Mouse (Mus musculus): ENCODE results near the gene Gm10188. TPM values are rescaled to one million over a fixed set of nuclear protein-coding genes. Genes with fewer than 3 reads are reported as not detected.

Gene Gm10188
- total and polyA plus RNA-seq, 2 experiments from 2014 or later, result 0.28 TPM; not detected in 1

DNA sequence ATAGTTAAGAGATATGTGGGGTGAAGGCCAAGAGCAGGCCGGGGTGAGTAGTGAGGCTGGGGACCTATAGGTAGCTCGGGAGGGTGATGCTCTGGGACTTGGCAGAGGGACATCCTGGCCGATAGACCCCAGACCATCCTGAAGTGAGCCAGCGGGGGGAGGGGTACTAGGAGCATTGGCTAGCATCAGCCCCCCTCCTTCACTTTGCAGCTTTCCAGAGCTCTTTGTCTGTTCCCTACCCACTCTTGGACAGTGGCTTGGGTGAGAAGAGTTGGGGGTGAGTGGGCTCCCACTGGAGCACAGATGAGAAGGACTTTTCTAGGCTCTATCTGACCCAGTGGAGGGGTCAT, 28.1 kb downstream of the Gm10188 start:
- DNase-seq (ENCODE audit: low spot score) (no peak), ATAC-seq (no peak)
- TF ChIP-seq CTCF (IDR thresholded peaks at IDR 0.05; ENCODE audit: low read depth), result no peak
- 30% methylated on average over 4 of the region's 4 CpGs for WGBS
- Histone ChIP-seq H3K4me2 (ENCODE audit: low read depth, low read length) (peak overlapping the region; percentile 53), H3K9me3 (ENCODE audit: low read length) (no peaks in the 10 kb centered on the region), H3K27me3 (ENCODE audit: insufficient read depth, low read length) (no peaks in the 10 kb centered on the region), H3K27ac (peak overlapping the region; percentile 62; the same call in 1 of the 2 replicates), H3K36me3 (ENCODE audit: insufficient read depth, low read length) (no peaks in the 10 kb centered on the region), H3K4me3 (ENCODE audit: low read length) (peak overlapping the region; percentile 35), H3K4me1 (ENCODE audit: insufficient read depth, low read length) (peaks cover 10% of the 10 kb centered on the region), H3K9ac (replicated peaks; ENCODE audit: low read length) (peak overlapping the region; percentile 50)

GRCm38 (mm10) chr1:132200562-132201510, 28.7 kb downstream of the Gm10188 start:
- H3K9ac ChIP-seq (replicated peaks; ENCODE audit: low read length), result peak overlapping the region; percentile 50
- peak; percentile 66 for TF ChIP-seq CTCF (IDR thresholded peaks at IDR 0.05; ENCODE audit: low read depth)
- peaks cover 10% of the 10 kb centered on the region for H3K4me1 ChIP-seq (ENCODE audit: insufficient read depth, low read length)
- peak overlapping the region; percentile 53 for H3K4me2 ChIP-seq (ENCODE audit: low read depth, low read length)
- peak overlapping the region; percentile 62 for H3K27ac ChIP-seq
- H3K27me3 ChIP-seq (ENCODE audit: insufficient read depth, low read length), result no peaks in the 10 kb centered on the region
- DNase-seq (ENCODE audit: low spot score) (peak; percentile 95), ATAC-seq (peak; percentile 94)
- no peaks in the 10 kb centered on the region for H3K36me3 ChIP-seq (ENCODE audit: insufficient read depth, low read length)
- H3K4me3 ChIP-seq (ENCODE audit: low read length), result peak overlapping the region; percentile 35
- H3K9me3 ChIP-seq (ENCODE audit: low read length), result no peaks in the 10 kb centered on the region
- WGBS, result 6% methylated on average over 11 of the region's 11 CpGs

DNA sequence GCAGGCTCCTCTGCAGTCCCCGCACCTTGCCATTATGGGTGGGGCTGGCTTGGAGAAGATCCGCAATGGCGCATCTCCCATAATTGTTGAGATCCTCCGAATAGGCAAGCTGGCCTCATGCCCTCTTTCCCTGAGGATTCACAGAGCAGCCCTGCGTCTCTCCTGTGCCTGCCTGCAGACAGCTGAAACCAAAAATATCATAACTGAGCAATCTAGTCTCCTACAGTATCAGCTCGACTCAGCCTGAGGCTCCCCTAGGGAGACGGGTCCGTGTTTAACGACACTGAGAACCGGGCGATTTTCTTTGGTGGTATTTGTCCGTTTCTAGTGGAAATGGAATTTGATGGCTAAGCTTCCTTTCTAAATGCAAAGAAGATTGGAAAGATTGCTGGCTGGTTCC, 29.6 kb downstream of the Gm10188 start:
- ATAC-seq (no peak), DNase-seq (ENCODE audit: low spot score) (no peak)
- H3K27me3 ChIP-seq (ENCODE audit: insufficient read depth, low read length), result no peaks in the 10 kb centered on the region
- H3K4me3 ChIP-seq (ENCODE audit: low read length), result peak overlapping the region; percentile 35
- TF ChIP-seq CTCF (IDR thresholded peaks at IDR 0.05; ENCODE audit: low read depth), result no peak
- H3K9me3 ChIP-seq (ENCODE audit: low read length), result no peaks in the 10 kb centered on the region
- peaks cover 10% of the 10 kb centered on the region for H3K4me1 ChIP-seq (ENCODE audit: insufficient read depth, low read length)
- peak overlapping the region; percentile 53 for H3K4me2 ChIP-seq (ENCODE audit: low read depth, low read length)
- 8% methylated on average over 12 of the region's 12 CpGs for WGBS
- no peak overlapping the region for H3K9ac ChIP-seq (replicated peaks; ENCODE audit: low read length)
- H3K36me3 ChIP-seq (ENCODE audit: insufficient read depth, low read length), result no peaks in the 10 kb centered on the region
- peak overlapping the region; percentile 62 for H3K27ac ChIP-seq

DNA sequence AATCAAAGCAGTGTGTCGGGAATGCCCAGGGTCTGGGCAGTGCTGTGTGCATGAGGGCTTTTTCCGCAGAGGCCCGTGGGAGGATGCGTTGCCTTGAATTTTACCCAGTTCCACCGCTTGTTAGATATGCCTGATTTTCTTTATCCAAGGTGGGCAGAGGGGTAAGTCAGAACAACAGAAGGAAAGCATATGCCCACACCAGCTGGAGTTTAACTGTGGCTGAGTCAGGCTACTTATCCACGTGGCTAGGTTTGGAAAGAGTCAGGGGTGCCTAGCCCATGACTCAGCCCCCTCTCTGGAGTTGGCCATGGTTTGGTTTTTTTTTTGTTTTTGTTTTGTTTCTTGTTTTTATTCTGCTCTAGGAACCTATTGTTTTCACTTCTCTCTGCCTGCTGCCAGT, 30.3 kb downstream of the Gm10188 start:
- peaks cover 12% of the 10 kb centered on the region for H3K4me1 ChIP-seq (ENCODE audit: insufficient read depth, low read length)
- no peak overlapping the region for H3K4me3 ChIP-seq (ENCODE audit: low read length)
- DNase-seq (ENCODE audit: low spot score) (no peak), ATAC-seq (no peak)
- no peak overlapping the region for H3K27ac ChIP-seq
- no peak overlapping the region for H3K4me2 ChIP-seq (ENCODE audit: low read depth, low read length)
- no peaks in the 10 kb centered on the region for H3K36me3 ChIP-seq (ENCODE audit: insufficient read depth, low read length)
- no peaks in the 10 kb centered on the region for H3K9me3 ChIP-seq (ENCODE audit: low read length)
- H3K27me3 ChIP-seq (ENCODE audit: insufficient read depth, low read length), result no peaks in the 10 kb centered on the region
- 65% methylated on average over 6 of the region's 6 CpGs for WGBS
- no peak for TF ChIP-seq CTCF (IDR thresholded peaks at IDR 0.05; ENCODE audit: low read depth)
- H3K9ac ChIP-seq (replicated peaks; ENCODE audit: low read length), result no peak overlapping the region

DNA sequence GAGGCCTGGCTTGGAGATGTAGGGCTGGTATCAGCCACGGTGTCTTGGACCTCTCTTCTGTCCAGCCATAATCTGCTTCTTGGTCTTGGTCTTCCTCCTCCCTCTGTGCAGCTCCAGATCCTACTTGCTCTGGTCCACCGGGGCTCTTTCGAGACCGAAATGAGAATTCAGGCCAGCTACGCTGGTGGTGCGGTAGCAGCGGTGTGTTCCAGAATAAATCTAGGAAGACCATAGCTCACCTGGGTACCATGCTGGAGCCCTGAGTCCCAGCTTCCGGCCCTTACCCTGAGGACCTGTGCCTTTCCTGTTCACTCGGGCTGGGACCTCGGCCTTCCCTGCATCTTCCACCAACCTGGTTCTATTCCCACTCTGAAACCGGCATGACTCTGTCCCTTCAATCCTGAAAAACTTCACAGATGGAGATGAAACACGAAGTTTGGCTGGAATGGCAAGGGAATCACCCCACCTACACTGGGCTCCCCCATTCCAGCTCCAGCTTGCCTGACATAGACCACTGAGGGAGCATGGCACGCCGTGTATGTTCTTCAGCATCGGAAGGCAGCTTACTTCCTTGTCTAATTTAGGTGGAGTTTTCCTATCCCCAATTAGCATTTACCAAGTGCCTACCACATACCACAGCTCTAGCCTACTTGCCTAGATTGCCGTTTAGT, 31.0 kb downstream of the Gm10188 start:
- no peak for TF ChIP-seq CTCF (IDR thresholded peaks at IDR 0.05; ENCODE audit: low read depth)
- no peak for DNase-seq (ENCODE audit: low spot score)
- ATAC-seq, result no peak
- Histone ChIP-seq H3K27me3 (ENCODE audit: insufficient read depth, low read length) (no peaks in the 10 kb centered on the region), H3K27ac (no peak overlapping the region), H3K9me3 (ENCODE audit: low read length) (no peaks in the 10 kb centered on the region), H3K4me1 (ENCODE audit: insufficient read depth, low read length) (peaks cover 18% of the 10 kb centered on the region), H3K4me3 (ENCODE audit: low read length) (no peak overlapping the region), H3K36me3 (ENCODE audit: insufficient read depth, low read length) (no peaks in the 10 kb centered on the region), H3K4me2 (ENCODE audit: low read depth, low read length) (no peak overlapping the region), H3K9ac (replicated peaks; ENCODE audit: low read length) (no peak overlapping the region)
- 81% methylated on average over 16 of the region's 16 CpGs for WGBS

- no peak for TF ChIP-seq CTCF (IDR thresholded peaks at IDR 0.05; ENCODE audit: low read depth)
- H3K36me3 ChIP-seq (ENCODE audit: insufficient read depth, low read length), result no peaks in the 10 kb centered on the region
- H3K27ac ChIP-seq, result no peak overlapping the region
- peaks cover 20% of the 10 kb centered on the region for H3K4me1 ChIP-seq (ENCODE audit: insufficient read depth, low read length)
- WGBS, result 10% methylated on average over 9 of the region's 9 CpGs
- H3K9me3 ChIP-seq (ENCODE audit: low read length), result no peaks in the 10 kb centered on the region
- H3K9ac ChIP-seq (replicated peaks; ENCODE audit: low read length), result no peak overlapping the region
- ATAC-seq, result no peak
- DNase-seq (ENCODE audit: low spot score), result no peak
- H3K4me3 ChIP-seq (ENCODE audit: low read length), result no peak overlapping the region
- no peak overlapping the region for H3K4me2 ChIP-seq (ENCODE audit: low read depth, low read length)
- H3K27me3 ChIP-seq (ENCODE audit: insufficient read depth, low read length), result no peaks in the 10 kb centered on the region
Measured at GRCm38 (mm10) chr1:132197666-132198065, 31.9 kb downstream of the Gm10188 start.
